Mouse (Mus musculus): Measurements from ENCODE around the gene Tk1. TPM values are rescaled to one million over a fixed set of nuclear protein-coding genes. Genes with fewer than 3 reads are reported as not detected.

Gene Tk1
- polyA plus RNA-seq (2015; fragmentation: Nextera tagmentation; extraction: Ambion mirVana): 150 TPM in 2 replicates

- H3K4me3 ChIP-seq (replicated peaks): peak within 1 kb of the TSS; percentile 86
- H3K9me3 ChIP-seq (replicated peaks): no peaks in the 10 kb centered on the region
- peaks cover 39% of the 10 kb centered on the region for H3K36me3 ChIP-seq
- H3K4me2 ChIP-seq: peak within 1 kb of the TSS; percentile 96
- DNase-seq (peak; percentile 78), ATAC-seq (ENCODE audit: low read depth) (peak; percentile 62)
- H3K27me3 ChIP-seq: no peaks in the 10 kb centered on the region
- H3K27ac ChIP-seq: peak within 1 kb of the TSS; percentile 95
- H3K4me1 ChIP-seq (replicated peaks): peaks cover 89% of the 10 kb centered on the region
- WGBS (ENCODE audit: insufficient replicate concordance): under 1% methylated on average over 34 of the region's 34 CpGs
- peak within 1 kb of the TSS; percentile 97 for H3K9ac ChIP-seq
These were observed at the start of gene Tk1, which contains the start of gene Afmid for GRCm38 (mm10) chr11:117825333-117826101. Tk1 (minus strand) TSS chr11:117826092. Afmid (plus strand) TSS chr11:117825924.

DNA sequence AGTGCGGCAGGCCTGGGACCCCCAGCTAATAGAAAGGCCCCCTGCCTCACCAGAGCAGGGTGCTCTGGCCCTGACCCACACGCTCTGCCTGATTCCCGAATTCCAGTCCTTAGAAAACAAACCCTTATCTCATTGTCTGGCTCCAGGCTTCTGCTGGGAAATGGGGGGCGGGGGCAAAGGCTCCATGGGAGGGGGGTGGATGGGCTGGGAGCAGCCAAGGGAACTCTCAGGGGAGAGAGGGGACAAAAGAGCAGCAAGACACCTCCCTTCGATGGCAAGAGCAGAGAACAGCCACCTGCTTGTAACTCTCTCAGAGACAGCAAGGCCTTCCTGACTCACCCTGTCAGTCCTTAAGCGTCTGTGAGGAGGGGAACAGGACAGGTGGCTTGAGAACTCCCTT lies 49.8 kb upstream of the Tk1 start:
- peaks cover 34% of the 10 kb centered on the region for H3K27me3 ChIP-seq
- no peaks in the 10 kb centered on the region for H3K9me3 ChIP-seq (replicated peaks)
- 47% methylated on average over 6 of the region's 6 CpGs for WGBS (ENCODE audit: insufficient replicate concordance)
- no peak overlapping the region for H3K4me3 ChIP-seq (replicated peaks)
- no peak overlapping the region for H3K9ac ChIP-seq
- no peak overlapping the region for H3K4me2 ChIP-seq
- no peak for ATAC-seq (ENCODE audit: low read depth)
- no peak overlapping the region for H3K27ac ChIP-seq
- no peaks in the 10 kb centered on the region for H3K36me3 ChIP-seq
- peaks cover 60% of the 10 kb centered on the region for H3K4me1 ChIP-seq (replicated peaks)
- no peak for DNase-seq

GRCm38 (mm10) chr11:117874419-117874818 lies 48.5 kb upstream of the Tk1 start:
- H3K27ac ChIP-seq: no peak overlapping the region
- peaks cover 56% of the 10 kb centered on the region for H3K4me1 ChIP-seq (replicated peaks)
- no peak for DNase-seq
- ATAC-seq (ENCODE audit: low read depth): no peak
- no peaks in the 10 kb centered on the region for H3K36me3 ChIP-seq
- H3K9me3 ChIP-seq (replicated peaks): no peaks in the 10 kb centered on the region
- WGBS (ENCODE audit: insufficient replicate concordance): 46% methylated on average over 4 of the region's 4 CpGs
- no peak overlapping the region for H3K9ac ChIP-seq
- no peak overlapping the region for H3K4me2 ChIP-seq
- peaks cover 34% of the 10 kb centered on the region for H3K27me3 ChIP-seq
- no peak overlapping the region for H3K4me3 ChIP-seq (replicated peaks)

DNA sequence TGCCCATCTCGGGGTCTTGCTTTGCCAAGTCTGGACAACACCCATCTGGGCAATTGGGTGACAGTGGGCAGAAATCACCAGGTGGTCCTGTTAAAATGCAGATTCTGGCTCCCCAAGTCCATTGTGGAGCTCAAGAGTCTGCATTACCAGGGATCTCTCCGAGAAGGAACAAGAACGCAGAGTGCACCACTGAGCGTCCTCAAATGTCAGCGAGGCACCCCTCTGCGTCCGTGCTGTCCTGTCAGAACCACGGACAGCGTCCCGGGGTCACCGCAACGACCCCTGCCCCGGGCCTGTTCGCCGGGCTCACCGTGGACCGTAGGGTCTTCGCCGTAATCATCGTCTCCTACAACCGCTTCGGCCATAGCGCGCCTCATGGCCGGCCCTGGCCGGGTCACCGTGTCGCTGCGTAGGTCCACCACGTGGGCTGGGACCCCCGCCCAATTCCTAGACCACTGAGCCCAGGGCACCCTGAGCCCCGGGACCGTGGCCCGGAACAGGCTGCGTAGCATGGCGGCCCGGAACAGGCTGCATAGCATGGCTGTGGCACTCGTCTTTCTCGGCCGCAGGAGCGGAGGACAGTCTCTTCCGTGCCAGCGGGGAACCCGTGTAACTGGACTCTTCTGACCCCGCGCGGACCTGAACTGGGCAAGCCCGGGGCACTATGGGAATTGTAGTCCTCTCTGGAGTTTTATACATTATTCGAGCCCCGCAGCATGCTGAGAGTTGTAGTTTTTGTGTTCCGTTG lies 47.1 kb upstream of the Tk1 start, which contains the start of gene Tha1:
TSS of gene Tha1 (minus strand) at position 621 of the 748 bp plus-strand sequence.
- H3K9me3 ChIP-seq (replicated peaks): no peaks in the 10 kb centered on the region
- DNase-seq (no peak), ATAC-seq (ENCODE audit: low read depth) (peak; percentile 50)
- WGBS (ENCODE audit: insufficient replicate concordance): 2% methylated on average over 51 of the region's 51 CpGs
- H3K9ac ChIP-seq: peak within 1 kb of the TSS; percentile 61
- H3K4me1 ChIP-seq (replicated peaks): peaks cover 43% of the 10 kb centered on the region
- H3K36me3 ChIP-seq: no peaks in the 10 kb centered on the region
- peak within 1 kb of the TSS; percentile 62 for H3K4me3 ChIP-seq (replicated peaks)
- H3K27me3 ChIP-seq: peaks cover 31% of the 10 kb centered on the region
- peak within 1 kb of the TSS; percentile 74 for H3K4me2 ChIP-seq
- H3K27ac ChIP-seq: no peak within 1 kb of the TSS

DNA sequence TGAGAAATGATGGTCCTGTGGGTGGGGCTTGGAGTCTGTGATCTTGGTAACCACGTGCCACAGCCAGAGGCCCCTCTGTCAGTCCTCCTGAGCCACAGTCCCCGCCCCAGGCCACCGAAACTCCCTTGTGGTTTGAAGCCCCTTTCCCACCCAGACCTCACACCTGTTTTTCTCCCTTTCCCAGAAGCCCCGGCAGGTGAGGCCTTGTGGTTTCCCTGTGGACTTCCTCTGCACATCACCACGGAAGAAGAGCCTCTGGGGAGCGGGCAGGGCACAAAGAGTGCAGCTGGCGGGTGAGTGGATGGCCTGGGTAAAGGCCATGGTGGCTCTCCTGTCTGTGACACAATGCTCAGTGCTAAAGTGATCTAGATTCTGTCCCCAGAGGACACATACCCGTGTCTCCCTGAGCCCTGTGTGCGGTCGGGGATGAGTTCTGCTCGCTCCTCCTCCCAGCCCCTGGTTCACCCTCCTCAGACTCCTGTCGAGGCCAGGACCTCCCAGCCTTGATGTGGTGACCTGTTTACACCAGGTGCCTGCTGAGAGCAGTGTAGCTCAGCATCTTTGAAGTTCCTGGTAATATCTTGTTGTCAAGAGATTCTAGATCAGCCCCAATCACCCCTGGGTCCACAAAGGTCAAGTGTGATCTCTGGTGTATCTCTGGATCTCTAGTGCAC lies 46.2 kb upstream of the Tk1 start:
- Histone ChIP-seq H3K27ac (no peak overlapping the region), H3K36me3 (no peaks in the 10 kb centered on the region), H3K4me2 (no peak overlapping the region), H3K9me3 (replicated peaks) (no peaks in the 10 kb centered on the region), H3K4me3 (replicated peaks) (no peak overlapping the region), H3K9ac (no peak overlapping the region), H3K27me3 (peaks cover 31% of the 10 kb centered on the region), H3K4me1 (replicated peaks) (peaks cover 33% of the 10 kb centered on the region)
- ATAC-seq (ENCODE audit: low read depth) (no peak), DNase-seq (no peak)
- WGBS (ENCODE audit: insufficient replicate concordance): 30% methylated on average over 12 of the region's 12 CpGs

GRCm38 (mm10) chr11:117871376-117871775 lies 45.5 kb upstream of the Tk1 start:
- Histone ChIP-seq H3K9ac (no peak overlapping the region), H3K4me1 (replicated peaks) (peaks cover 28% of the 10 kb centered on the region), H3K4me2 (no peak overlapping the region), H3K27ac (no peak overlapping the region), H3K36me3 (no peaks in the 10 kb centered on the region), H3K9me3 (replicated peaks) (no peaks in the 10 kb centered on the region), H3K27me3 (peaks cover 31% of the 10 kb centered on the region), H3K4me3 (replicated peaks) (no peak overlapping the region)
- 42% methylated on average over 5 of the region's 5 CpGs for WGBS (ENCODE audit: insufficient replicate concordance)
- no peak for ATAC-seq (ENCODE audit: low read depth)
- no peak for DNase-seq

GRCm38 (mm10) chr11:117870688-117871365 lies 44.9 kb upstream of the Tk1 start:
- ATAC-seq (ENCODE audit: low read depth): no peak
- Histone ChIP-seq H3K9ac (no peak overlapping the region), H3K4me2 (no peak overlapping the region), H3K4me1 (replicated peaks) (peaks cover 28% of the 10 kb centered on the region), H3K9me3 (replicated peaks) (no peaks in the 10 kb centered on the region), H3K27ac (no peak overlapping the region), H3K36me3 (no peaks in the 10 kb centered on the region), H3K4me3 (replicated peaks) (no peak overlapping the region), H3K27me3 (peaks cover 32% of the 10 kb centered on the region)
- peak; percentile 29 for DNase-seq
- WGBS (ENCODE audit: insufficient replicate concordance): 39% methylated on average over 12 of the region's 12 CpGs

GRCm38 (mm10) chr11:117865988-117866387 lies 40.1 kb upstream of the Tk1 start:
- WGBS (ENCODE audit: insufficient replicate concordance): 57% methylated on average over 6 of the region's 6 CpGs
- H3K27me3 ChIP-seq: peaks cover 44% of the 10 kb centered on the region
- no peak overlapping the region for H3K4me3 ChIP-seq (replicated peaks)
- ATAC-seq (ENCODE audit: low read depth) (no peak), DNase-seq (no peak)
- no peaks in the 10 kb centered on the region for H3K36me3 ChIP-seq
- no peak overlapping the region for H3K27ac ChIP-seq
- H3K4me1 ChIP-seq (replicated peaks): peaks cover 3% of the 10 kb centered on the region; the same call in 1 of the 2 replicates
- H3K9me3 ChIP-seq (replicated peaks): no peaks in the 10 kb centered on the region
- H3K4me2 ChIP-seq: no peak overlapping the region
- no peak overlapping the region for H3K9ac ChIP-seq

DNA sequence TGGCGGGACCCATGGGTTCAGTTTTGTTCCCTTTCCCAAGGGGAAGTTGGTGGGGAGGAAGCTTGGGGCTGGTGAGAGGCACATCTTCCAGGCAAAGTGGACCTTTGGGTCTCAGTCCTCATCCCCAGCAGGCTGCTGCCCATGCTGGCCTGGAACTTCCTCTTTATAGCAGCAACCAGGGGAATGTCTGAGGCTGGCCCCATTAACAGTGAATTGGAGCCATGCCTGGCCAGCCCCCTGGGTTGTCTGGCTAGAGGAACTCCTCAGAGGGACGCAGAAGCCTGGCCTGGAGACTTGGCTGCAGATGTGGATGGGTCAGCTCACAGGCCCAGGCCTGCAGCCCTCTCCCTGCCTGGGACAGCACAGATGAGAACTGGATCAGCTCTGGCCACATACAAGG lies 38.9 kb upstream of the Tk1 start:
- 26% methylated on average over 2 of the region's 2 CpGs for WGBS (ENCODE audit: insufficient replicate concordance)
- Histone ChIP-seq H3K9ac (no peak overlapping the region), H3K27ac (no peak overlapping the region), H3K27me3 (peaks cover 53% of the 10 kb centered on the region), H3K9me3 (replicated peaks) (no peaks in the 10 kb centered on the region), H3K4me3 (replicated peaks) (no peak overlapping the region), H3K4me2 (no peak overlapping the region), H3K36me3 (no peaks in the 10 kb centered on the region), H3K4me1 (replicated peaks) (peaks cover 9% of the 10 kb centered on the region)
- no peak for DNase-seq
- no peak for ATAC-seq (ENCODE audit: low read depth)

DNA sequence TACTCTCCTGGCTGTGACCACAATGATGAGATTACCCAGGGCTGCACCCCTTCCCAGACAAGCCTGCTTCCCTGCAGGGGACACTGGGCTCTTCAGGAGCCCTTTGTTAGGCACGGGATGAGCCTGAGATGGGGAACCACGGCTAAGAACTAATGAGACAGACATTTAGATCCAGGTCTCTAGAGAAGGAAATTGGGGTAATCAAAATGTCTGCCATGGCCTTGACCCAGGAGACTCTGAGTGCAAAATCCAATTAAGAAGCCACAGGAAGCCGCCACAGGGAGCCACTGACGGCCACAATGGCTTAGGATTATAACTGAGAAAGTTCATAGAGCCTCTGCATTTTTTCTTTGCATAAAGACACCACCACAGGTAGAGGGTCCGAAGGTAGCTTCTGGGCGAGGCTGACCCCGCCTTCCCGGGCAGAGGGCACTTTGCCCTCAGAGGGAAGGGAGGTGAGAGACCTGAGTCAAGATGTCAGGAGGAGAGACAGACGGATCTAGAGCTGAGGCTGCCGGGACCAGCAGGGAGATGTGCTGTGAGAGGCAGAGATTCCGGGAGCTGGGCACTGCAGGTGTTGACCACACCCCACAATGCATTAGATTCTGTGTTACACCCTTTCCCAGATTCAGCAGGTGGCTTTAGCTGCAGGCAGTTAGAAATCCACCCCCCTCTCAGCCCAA lies 37.4 kb upstream of the Tk1 start:
- Histone ChIP-seq H3K36me3 (no peaks in the 10 kb centered on the region), H3K27ac (no peak overlapping the region), H3K4me1 (replicated peaks) (peaks cover 9% of the 10 kb centered on the region), H3K27me3 (peaks cover 68% of the 10 kb centered on the region), H3K4me3 (replicated peaks) (no peak overlapping the region), H3K9ac (no peak overlapping the region), H3K4me2 (no peak overlapping the region), H3K9me3 (replicated peaks) (no peaks in the 10 kb centered on the region)
- DNase-seq (no peak), ATAC-seq (ENCODE audit: low read depth) (no peak)
- 33% methylated on average over 11 of the region's 11 CpGs for WGBS (ENCODE audit: insufficient replicate concordance)
